Mouse (Mus musculus) stomach, embryonic 16.5 days (tissue): Measurements from ENCODE around the gene Cracr2a. TPM values are rescaled to one million over a fixed set of nuclear protein-coding genes. Genes with fewer than 3 reads are reported as not detected.
"Not testable (repeated sequence)": the region's sequence is repeated elsewhere in the genome, so short reads cannot be mapped to it uniquely, and the experiment has no call there.

Source experiments
- ATAC-seq: fragments of 200-750 bp; cut with Nextera tagmentation; 2 replicates; pipeline ENCODE4 v1.8.0; 2017; ENCODE audit warnings: moderate number of reproducible peaks, moderate TSS enrichment; ENCODE audit not compliant: insufficient read depth, low FRiP score
- H3K27ac ChIP-seq: fragments of 300-500 bp; sonication (generic); 2 replicates; pipeline ENCODE4 v1.5.1; 2014; ENCODE audit warnings: low read length
- H3K27me3 ChIP-seq: fragments of 300-500 bp; sonication (generic); 2 replicates; pipeline ENCODE4 v1.6.1; 2014; ENCODE audit warnings: low read length, control low read depth, mixed read lengths; ENCODE audit not compliant: control insufficient read depth, insufficient read depth
- H3K36me3 ChIP-seq: fragments of 300-500 bp; sonication (generic); 2 replicates; pipeline ENCODE4 v1.6.1; 2014; ENCODE audit warnings: low read length; ENCODE audit not compliant: control insufficient read depth, insufficient read depth
- H3K4me1 ChIP-seq: fragments of 300-500 bp; sonication (generic); 2 replicates; pipeline ENCODE4 v1.6.1; 2014; ENCODE audit warnings: low read length, control low read depth, mixed read lengths; ENCODE audit not compliant: control insufficient read depth, insufficient read depth
- H3K4me2 ChIP-seq: fragments of 300-500 bp; sonication (generic); 2 replicates; pipeline ENCODE4 v1.6.1; 2014; ENCODE audit warnings: low read depth, low read length, mixed read lengths
- H3K4me3 ChIP-seq: fragments of 300-500 bp; sonication (generic); replicated peaks from 2 replicates; pipeline ENCODE4 v1.5.1; 2014; ENCODE audit warnings: mild to moderate bottlenecking, low read length
- H3K9ac ChIP-seq: fragments of 300-500 bp; sonication (generic); 2 replicates; pipeline ENCODE4 v1.6.1; 2014; ENCODE audit warnings: low read length
- H3K9me3 ChIP-seq: fragments of 300-500 bp; sonication (generic); replicated peaks from 2 replicates; pipeline ENCODE4 v1.6.1; 2016; ENCODE audit warnings: low read length, control low read depth; ENCODE audit not compliant: control insufficient read depth
- WGBS: fragments of 180-500 bp; shearing (Covaris S2); extraction: QIAGEN DNeasy Blood & Tissue Kit; methylation state at CpG from one replicate; pipeline ENCODE4 v1.1.7; 2014; 5-methylcytosine and 5-hydroxymethylcytosine counted together
- polyA plus RNA-seq: library from polyadenylated mRNA; unstranded; fragments of >200 nt; fragmentation: Nextera tagmentation; extraction: Ambion mirVana; gene quantifications from 2 replicates; pipeline ENCODE4 v1.2.1, GENCODE M21; 2015

The Cracr2a gene
- polyA plus RNA-seq: 3.1 and 3.7 TPM in 2 replicates

- peak within 1 kb of the TSS; percentile 74 for H3K9ac ChIP-seq
- H3K4me2 ChIP-seq: peak within 1 kb of the TSS; percentile 74
- H3K4me1 ChIP-seq: peaks cover 6% of the 10 kb centered on the region; the same call in 1 of the 2 replicates
- H3K27me3 ChIP-seq: no peaks in the 10 kb centered on the region
- H3K36me3 ChIP-seq: no peaks in the 10 kb centered on the region
- ATAC-seq: peak; percentile 93
- peak within 1 kb of the TSS; percentile 86 for H3K27ac ChIP-seq
- peak within 1 kb of the TSS; percentile 60 for H3K4me3 ChIP-seq
- H3K9me3 ChIP-seq: no peaks in the 10 kb centered on the region
- WGBS: under 1% methylated on average over 22 of the region's 22 CpGs
Observed at GRCm38 (mm10) chr6:127561231-127562020, at the start of gene Cracr2a. TSS of gene Cracr2a (plus strand) at chr6:127561338.

- H3K4me2 ChIP-seq, H3K27me3 ChIP-seq, H3K36me3 ChIP-seq, H3K4me1 ChIP-seq, ATAC-seq, H3K9me3 ChIP-seq, H3K27ac ChIP-seq, H3K9ac ChIP-seq, H3K4me3 ChIP-seq: not testable (repeated sequence)
- WGBS: 91% methylated on average over 7 of the region's 12 CpGs
Observed at GRCm38 (mm10) chr6:127513776-127514175, 47.4 kb upstream of the Cracr2a start.

- H3K4me2 ChIP-seq: no peak overlapping the region
- WGBS: 66% methylated on average over 8 of the region's 8 CpGs
- H3K4me1 ChIP-seq: no peaks in the 10 kb centered on the region
- H3K4me3 ChIP-seq: no peak overlapping the region
- no peaks in the 10 kb centered on the region for H3K9me3 ChIP-seq
- no peaks in the 10 kb centered on the region for H3K27me3 ChIP-seq
- no peaks in the 10 kb centered on the region for H3K36me3 ChIP-seq
- H3K9ac ChIP-seq: no peak overlapping the region
- ATAC-seq: no peak
- H3K27ac ChIP-seq: no peak overlapping the region
Observed at GRCm38 (mm10) chr6:127521176-127521575, 40.0 kb upstream of the Cracr2a start.

GRCm38 (mm10) chr6:127522326-127522725, 38.8 kb upstream of the Cracr2a start:
- Histone ChIP-seq H3K4me3 (no peak overlapping the region), H3K9ac (no peak overlapping the region), H3K9me3 (no peaks in the 10 kb centered on the region), H3K4me1 (no peaks in the 10 kb centered on the region), H3K36me3 (no peaks in the 10 kb centered on the region), H3K27ac (no peak overlapping the region), H3K27me3 (no peaks in the 10 kb centered on the region), H3K4me2 (no peak overlapping the region)
- no peak for ATAC-seq
- WGBS: 28% methylated on average over 9 of the region's 9 CpGs

- ATAC-seq: no peak
- H3K4me2 ChIP-seq: no peak overlapping the region
- no peaks in the 10 kb centered on the region for H3K9me3 ChIP-seq
- no peaks in the 10 kb centered on the region for H3K36me3 ChIP-seq
- no peak overlapping the region for H3K27ac ChIP-seq
- no peak overlapping the region for H3K4me3 ChIP-seq
- no peaks in the 10 kb centered on the region for H3K27me3 ChIP-seq
- H3K9ac ChIP-seq: no peak overlapping the region
- 29% methylated on average over 8 of the region's 8 CpGs for WGBS
- H3K4me1 ChIP-seq: peaks cover 1% of the 10 kb centered on the region
Observed at GRCm38 (mm10) chr6:127524442-127524841, 36.7 kb upstream of the Cracr2a start.

- H3K9me3 ChIP-seq: no peaks in the 10 kb centered on the region
- 81% methylated on average over 7 of the region's 7 CpGs for WGBS
- no peak overlapping the region for H3K4me2 ChIP-seq
- no peak overlapping the region for H3K9ac ChIP-seq
- H3K27ac ChIP-seq: no peak overlapping the region
- ATAC-seq: no peak
- H3K36me3 ChIP-seq: no peaks in the 10 kb centered on the region
- H3K4me3 ChIP-seq: no peak overlapping the region
- peaks cover 4% of the 10 kb centered on the region for H3K4me1 ChIP-seq
- H3K27me3 ChIP-seq: no peaks in the 10 kb centered on the region
Observed at GRCm38 (mm10) chr6:127528625-127529024, 32.5 kb upstream of the Cracr2a start.

- H3K4me1 ChIP-seq: peaks cover 4% of the 10 kb centered on the region
- H3K9me3 ChIP-seq: no peaks in the 10 kb centered on the region
- H3K27me3 ChIP-seq: no peaks in the 10 kb centered on the region
- H3K9ac ChIP-seq: no peak overlapping the region
- H3K4me2 ChIP-seq: no peak overlapping the region
- H3K36me3 ChIP-seq: no peaks in the 10 kb centered on the region
- H3K27ac ChIP-seq: no peak overlapping the region
- 62% methylated on average over 2 of the region's 2 CpGs for WGBS
- ATAC-seq: no peak
- no peak overlapping the region for H3K4me3 ChIP-seq
Observed at GRCm38 (mm10) chr6:127529451-127529850, 31.7 kb upstream of the Cracr2a start.

- 48% methylated on average over 3 of the region's 3 CpGs for WGBS
- H3K27ac ChIP-seq: no peak overlapping the region
- H3K4me3 ChIP-seq: no peak overlapping the region
- H3K4me1 ChIP-seq: peaks cover 4% of the 10 kb centered on the region
- no peak overlapping the region for H3K4me2 ChIP-seq
- no peak overlapping the region for H3K9ac ChIP-seq
- no peaks in the 10 kb centered on the region for H3K36me3 ChIP-seq
- no peaks in the 10 kb centered on the region for H3K9me3 ChIP-seq
- no peaks in the 10 kb centered on the region for H3K27me3 ChIP-seq
- no peak for ATAC-seq
Observed at GRCm38 (mm10) chr6:127530206-127530605, 30.9 kb upstream of the Cracr2a start.

GRCm38 (mm10) chr6:127531412-127532205, 29.5 kb upstream of the Cracr2a start:
- WGBS: 44% methylated on average over 3 of the region's 3 CpGs
- Histone ChIP-seq H3K4me1 (peaks cover 4% of the 10 kb centered on the region), H3K4me2 (no peak overlapping the region), H3K27me3 (no peaks in the 10 kb centered on the region), H3K9ac (no peak overlapping the region), H3K27ac (no peak overlapping the region), H3K36me3 (no peaks in the 10 kb centered on the region), H3K9me3 (no peaks in the 10 kb centered on the region), H3K4me3 (no peak overlapping the region)
- no peak for ATAC-seq
